Mouse (Mus musculus) CD8-positive naive resting alpha-beta T cell, adult 57 days (primary cell): ENCODE results near the gene Olfr19. TPM values are rescaled to one million over a fixed set of nuclear protein-coding genes. Genes with fewer than 3 reads are reported as not detected.

Experiments used
- total RNA-seq: library from RNA; stranded (reverse); gene quantifications from one replicate; pipeline ENCODE4 v1.2.4, GENCODE M21; 2023

Olfr19 gene
- not detected for total RNA-seq

DNA sequence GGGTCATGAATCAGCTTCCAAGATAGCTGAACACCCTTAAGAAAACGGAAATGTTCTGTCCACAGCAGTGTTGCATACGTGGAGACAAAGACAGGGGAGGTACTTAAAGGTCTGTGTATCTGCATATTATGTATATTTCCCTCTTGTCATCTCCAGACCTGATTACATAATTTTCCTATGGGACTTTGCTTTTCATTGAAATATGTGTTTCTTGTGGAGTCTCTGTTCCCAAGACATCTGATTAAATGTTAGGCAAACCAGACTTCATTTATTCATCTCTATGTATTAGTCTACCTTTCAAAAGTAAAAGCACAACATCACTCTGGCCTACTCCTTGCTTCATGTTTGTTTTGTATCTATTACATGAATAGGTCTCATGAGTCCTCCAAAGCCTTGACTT lies at the start of gene Olfr19:
TSS of gene Olfr19 (minus strand) at position 101 of the 400 bp plus-strand sequence.

Other genes with a start within 250 kb of the Olfr19 start
- 0.58 TPM for gene Fgd4, start 75.9 kb downstream of the Olfr19 start, total RNA-seq
- gene Spag6l, start 153.1 kb upstream of the Olfr19 start, total RNA-seq, result 10.3 TPM
- not detected for gene Igll1, start 187.6 kb upstream of the Olfr19 start, total RNA-seq
- 116 TPM for gene Top3b, start 194.3 kb upstream of the Olfr19 start, total RNA-seq
- gene Vpreb1, start 194.4 kb upstream of the Olfr19 start, total RNA-seq, result not detected
- gene Ppm1f, start 220.1 kb upstream of the Olfr19 start, total RNA-seq, result 25.4 TPM